Mouse (Mus musculus) kidney, postnatal 0 days (tissue): Measurements from ENCODE around the gene Proz. TPM values are rescaled to one million over a fixed set of nuclear protein-coding genes. Genes with fewer than 3 reads are reported as not detected.

Source experiments
- ATAC-seq: fragments of 200-750 bp; cut with Nextera tagmentation; replicated peaks from 2 replicates; pipeline ENCODE4 v1.8.0; 2017; ENCODE audit warnings: low read depth, moderate number of reproducible peaks, moderate TSS enrichment, moderate library complexity; ENCODE audit not compliant: low FRiP score
- DNase-seq: peaks from one replicate; pipeline ENCODE4 v3.0.0-alpha.2; 2016; ENCODE audit warnings: low spot score
- H3K27ac ChIP-seq: fragments of 300-500 bp; sonication (generic); 2 replicates; pipeline ENCODE4 v1.5.1; 2014; ENCODE audit warnings: mild to moderate bottlenecking
- H3K27me3 ChIP-seq: fragments of 300-500 bp; sonication (generic); 2 replicates; pipeline ENCODE4 v1.6.1; 2014; ENCODE audit warnings: low read length, mixed read lengths; ENCODE audit not compliant: insufficient read depth
- H3K36me3 ChIP-seq: fragments of 300-500 bp; sonication (generic); 2 replicates; pipeline ENCODE4 v1.6.1; 2014; ENCODE audit warnings: low read length, mixed read lengths; ENCODE audit not compliant: insufficient read depth
- H3K4me1 ChIP-seq: fragments of 300-500 bp; sonication (generic); replicated peaks from 2 replicates; pipeline ENCODE4 v1.6.1; 2014; ENCODE audit warnings: antibody characterized with exemption, low read length, mixed read lengths; ENCODE audit not compliant: insufficient read depth
- H3K4me2 ChIP-seq: fragments of 300-500 bp; sonication (generic); 2 replicates; pipeline ENCODE4 v1.6.1; 2014; ENCODE audit warnings: mild to moderate bottlenecking, low read length, moderate library complexity, mixed read lengths
- H3K4me3 ChIP-seq: fragments of 300-500 bp; sonication (generic); replicated peaks from 2 replicates; pipeline ENCODE4 v1.5.1; 2014; ENCODE audit warnings: low read depth, low read length
- H3K9ac ChIP-seq: fragments of 300-500 bp; sonication (generic); 2 replicates; pipeline ENCODE4 v1.6.1; 2014; ENCODE audit warnings: low read depth, low read length
- H3K9me3 ChIP-seq: fragments of 300-500 bp; sonication (generic); replicated peaks from 2 replicates; pipeline ENCODE4 v1.6.1; 2016; ENCODE audit warnings: low read length, inconsistent platforms, mixed read lengths
- CTCF ChIP-seq: IDR thresholded peaks from 2 replicates; pipeline ENCODE4 v1.5.1; 2016; ENCODE audit warnings: antibody characterized with exemption, low read depth, mild to moderate bottlenecking, moderate library complexity
- WGBS: fragments of 180-500 bp; shearing (Covaris S2); extraction: QIAGEN DNeasy Blood & Tissue Kit; methylation state at CpG from one replicate; pipeline ENCODE4 v1.1.7; 2014; 5-methylcytosine and 5-hydroxymethylcytosine counted together
- polyA plus RNA-seq: library from polyadenylated mRNA; unstranded; fragments of >200 nt; fragmentation: Nextera tagmentation; extraction: Ambion mirVana; gene quantifications from 2 replicates; pipeline ENCODE4 v1.2.1, GENCODE M21; 2015

Gene Proz
- 1.4 and 1.7 TPM in 2 replicates for polyA plus RNA-seq

DNA sequence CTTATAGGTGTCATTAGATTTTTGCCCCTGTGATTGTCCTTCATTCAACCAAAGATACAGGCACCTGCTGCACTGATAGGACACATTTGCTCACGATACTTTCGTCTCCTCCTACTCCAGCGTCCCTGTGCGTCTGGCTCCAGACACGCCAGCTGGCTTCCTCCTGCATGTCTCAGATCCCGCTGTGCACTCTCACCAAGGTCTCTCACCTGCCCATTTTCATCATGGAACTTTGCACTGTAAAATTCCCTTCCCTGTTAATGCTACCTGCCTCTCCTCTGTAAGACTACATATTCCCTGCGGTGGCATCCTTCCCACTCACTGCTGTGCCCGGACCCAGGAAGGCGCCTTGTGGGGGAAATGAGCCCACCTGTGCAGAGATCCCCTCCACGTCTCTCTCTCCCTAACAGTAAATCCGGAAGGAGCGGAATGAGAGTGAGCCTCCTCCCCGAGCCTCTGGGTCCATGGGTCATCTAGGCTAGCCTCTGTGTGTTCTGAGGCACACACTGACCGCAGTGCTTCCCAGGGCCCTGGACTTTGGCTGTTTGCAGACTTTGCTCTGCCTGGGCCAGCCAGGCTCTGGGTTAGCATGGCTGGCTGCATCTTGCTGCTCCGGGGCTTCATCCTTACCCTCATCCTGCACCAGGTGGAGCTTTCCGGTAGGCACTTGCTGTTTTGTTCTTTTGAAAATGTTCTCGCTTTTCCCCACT lies at the start of gene Proz:
Gene Proz, plus strand, starts transcription at position 474 of the 710 bp plus-strand sequence.
- ATAC-seq (peak; percentile 97), DNase-seq (peak; percentile 9)
- no peaks in the 10 kb centered on the region for H3K4me1 ChIP-seq
- H3K4me3 ChIP-seq = no peak within 1 kb of the TSS
- peak within 1 kb of the TSS; percentile 62 for H3K27ac ChIP-seq
- no peaks in the 10 kb centered on the region for H3K27me3 ChIP-seq
- no peaks in the 10 kb centered on the region for H3K9me3 ChIP-seq
- no peak within 1 kb of the TSS for H3K4me2 ChIP-seq
- TF ChIP-seq CTCF = peak; percentile 15; the same call in 1 of the 2 replicates
- H3K36me3 ChIP-seq = no peaks in the 10 kb centered on the region
- 67% methylated on average over 17 of the region's 17 CpGs for WGBS
- no peak within 1 kb of the TSS for H3K9ac ChIP-seq

DNA sequence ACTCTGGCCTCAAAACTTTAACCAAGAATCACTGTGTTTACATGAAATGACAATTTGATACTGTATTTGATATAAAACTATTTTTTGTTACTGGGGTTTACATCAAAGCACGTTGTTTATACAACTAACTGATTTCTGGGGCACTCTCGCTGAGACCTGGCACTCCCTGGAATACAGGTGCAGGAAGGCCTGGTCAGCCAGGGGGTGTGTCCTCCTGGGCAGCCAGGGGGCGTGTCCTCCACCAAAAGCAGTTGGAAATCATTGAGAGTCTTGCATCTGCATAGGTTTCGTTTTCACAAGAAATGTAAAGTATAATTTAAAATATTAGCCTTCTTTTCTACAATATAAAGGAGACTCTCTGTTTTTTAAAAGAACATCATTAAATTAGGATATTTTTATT lies 41.2 kb upstream of the Proz start:
- DNase-seq = no peak
- peaks cover 5% of the 10 kb centered on the region; the same call in 1 of the 2 replicates for H3K36me3 ChIP-seq
- H3K4me2 ChIP-seq = no peak overlapping the region
- 53% methylated on average over 4 of the region's 4 CpGs for WGBS
- no peak overlapping the region for H3K27ac ChIP-seq
- no peaks in the 10 kb centered on the region for H3K4me1 ChIP-seq
- peak; percentile 19; the same call in 1 of the 2 replicates for TF ChIP-seq CTCF
- no peak for ATAC-seq
- no peaks in the 10 kb centered on the region for H3K27me3 ChIP-seq
- no peak overlapping the region for H3K9ac ChIP-seq
- no peaks in the 10 kb centered on the region for H3K9me3 ChIP-seq
- no peak overlapping the region for H3K4me3 ChIP-seq

DNA sequence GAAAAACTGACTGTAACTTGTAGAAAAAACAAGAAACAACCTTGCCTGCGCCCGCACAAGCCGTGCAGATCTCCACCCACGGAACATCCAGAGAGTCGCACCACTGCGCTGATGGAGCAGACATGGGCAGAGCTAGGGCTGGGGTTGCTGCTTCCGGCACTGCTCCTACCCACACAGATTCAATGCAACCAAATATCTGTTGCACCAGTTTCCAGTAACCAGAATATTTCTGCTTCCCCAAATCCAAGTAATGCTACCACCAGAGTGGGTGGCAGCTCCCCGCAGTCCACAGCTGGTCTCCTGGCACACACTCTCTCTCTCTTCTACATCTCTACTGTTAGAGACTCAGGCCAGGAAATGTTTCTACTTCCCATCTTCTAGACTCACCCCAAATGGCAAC lies 38.9 kb upstream of the Proz start:
- Histone ChIP-seq H3K27ac (no peak overlapping the region), H3K27me3 (no peaks in the 10 kb centered on the region), H3K36me3 (peaks cover 5% of the 10 kb centered on the region; the same call in 1 of the 2 replicates), H3K9me3 (no peaks in the 10 kb centered on the region), H3K4me1 (no peaks in the 10 kb centered on the region), H3K9ac (no peak overlapping the region), H3K4me2 (no peak overlapping the region), H3K4me3 (no peak overlapping the region)
- ATAC-seq (no peak), DNase-seq (no peak)
- no peak for TF ChIP-seq CTCF
- whole genome bisulfite sequencing = 93% methylated on average over 8 of the region's 8 CpGs

DNA sequence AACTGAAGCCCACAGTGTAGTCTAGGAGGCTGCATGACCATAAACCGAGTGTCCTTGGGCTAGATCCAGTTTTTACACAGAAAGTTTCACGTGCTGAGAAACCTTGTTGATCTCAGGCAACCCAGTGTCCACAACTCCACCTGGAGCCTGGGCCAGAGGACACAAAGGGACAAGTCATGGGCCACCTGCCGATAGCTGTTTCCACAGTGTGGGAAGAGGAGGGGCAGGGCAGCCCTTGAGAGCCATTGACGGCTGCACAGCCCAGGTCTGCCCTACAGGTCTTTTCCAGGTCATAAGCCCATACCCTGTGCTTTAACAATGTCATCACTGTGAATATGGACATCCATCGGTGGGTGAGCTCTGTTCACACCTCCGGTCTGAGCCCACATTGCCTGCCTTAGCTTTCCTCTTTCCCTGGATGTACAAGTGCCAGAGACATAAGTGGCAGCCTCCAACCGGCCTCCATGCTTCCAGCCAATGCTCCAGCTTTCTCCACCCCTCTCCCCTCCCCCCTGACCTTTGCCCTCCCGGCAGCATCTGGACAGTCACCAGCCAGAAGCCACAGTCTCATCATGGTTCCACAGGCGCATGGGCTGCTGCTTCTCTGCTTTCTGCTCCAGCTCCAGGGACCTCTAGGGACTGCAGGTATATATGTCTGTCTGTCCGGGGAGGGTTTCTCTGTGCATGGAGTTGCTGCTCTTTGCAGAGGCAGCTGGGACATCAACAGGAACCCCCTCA lies 35.1 kb upstream of the Proz start, which contains the start of gene F7:
Gene F7, plus strand, starts transcription at position 548 of the 738 bp plus-strand sequence.
- H3K4me3 ChIP-seq = no peak within 1 kb of the TSS
- H3K9me3 ChIP-seq = no peaks in the 10 kb centered on the region
- H3K36me3 ChIP-seq = no peaks in the 10 kb centered on the region
- 57% methylated on average over 10 of the region's 10 CpGs for WGBS
- no peak within 1 kb of the TSS for H3K4me2 ChIP-seq
- H3K27me3 ChIP-seq = no peaks in the 10 kb centered on the region
- no peak for TF ChIP-seq CTCF
- H3K9ac ChIP-seq = no peak within 1 kb of the TSS
- H3K27ac ChIP-seq = no peak within 1 kb of the TSS
- DNase-seq (no peak), ATAC-seq (no peak)
- no peaks in the 10 kb centered on the region for H3K4me1 ChIP-seq

DNA sequence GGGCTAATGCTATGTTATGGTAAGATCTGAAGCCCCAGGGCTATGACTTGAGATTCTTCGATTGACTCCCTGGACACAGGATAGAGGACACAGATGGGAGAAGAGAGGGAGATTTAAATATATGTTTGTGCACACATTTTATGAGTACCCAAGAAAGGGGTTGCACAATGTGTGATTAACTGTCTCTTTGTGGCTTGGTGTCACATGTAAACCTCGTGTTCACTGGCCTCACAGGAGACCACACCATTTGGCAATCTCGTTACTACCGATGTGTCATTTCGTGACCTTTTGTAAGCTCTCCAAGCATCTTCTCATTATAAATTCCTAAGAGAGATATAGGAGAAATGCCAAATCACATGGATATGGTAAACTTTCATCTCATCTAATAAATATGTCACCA lies 33.1 kb upstream of the Proz start:
- no peak overlapping the region for H3K4me3 ChIP-seq
- H3K9ac ChIP-seq = no peak overlapping the region

DNA sequence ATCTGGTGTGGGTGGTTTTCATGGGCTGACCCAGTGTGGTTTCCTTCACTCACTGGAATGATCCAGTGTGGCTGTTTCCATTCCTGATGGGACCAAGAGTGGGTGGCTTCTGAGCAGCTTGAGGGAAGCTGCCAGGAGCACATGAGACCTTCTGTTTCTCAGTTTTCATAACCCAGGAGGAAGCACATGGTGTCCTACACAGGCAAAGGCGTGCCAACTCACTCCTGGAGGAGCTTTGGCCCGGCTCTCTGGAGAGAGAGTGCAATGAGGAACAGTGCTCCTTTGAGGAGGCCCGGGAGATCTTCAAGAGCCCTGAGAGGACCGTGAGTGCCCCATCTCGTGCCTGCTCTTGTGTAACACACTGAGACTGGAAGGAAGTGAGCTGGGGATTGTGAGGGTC lies 32.2 kb upstream of the Proz start:
- H3K9me3 ChIP-seq = no peaks in the 10 kb centered on the region
- H3K4me1 ChIP-seq = no peaks in the 10 kb centered on the region
- DNase-seq (no peak), ATAC-seq (no peak)
- no peaks in the 10 kb centered on the region for H3K27me3 ChIP-seq
- no peaks in the 10 kb centered on the region for H3K36me3 ChIP-seq
- H3K27ac ChIP-seq = no peak overlapping the region
- 68% methylated on average over 5 of the region's 5 CpGs for WGBS
- no peak overlapping the region for H3K9ac ChIP-seq
- no peak for TF ChIP-seq CTCF
- H3K4me3 ChIP-seq = no peak overlapping the region
- H3K4me2 ChIP-seq = no peak overlapping the region

More for the DNA sequence above, 33.1 kb upstream of the Proz start:
- H3K36me3 ChIP-seq = no peaks in the 10 kb centered on the region
- no peaks in the 10 kb centered on the region for H3K4me1 ChIP-seq
- DNase-seq = no peak
- H3K4me2 ChIP-seq = no peak overlapping the region
- no peaks in the 10 kb centered on the region for H3K9me3 ChIP-seq
- no peak for ATAC-seq
- no peak for TF ChIP-seq CTCF
- H3K27ac ChIP-seq = no peak overlapping the region
- no peaks in the 10 kb centered on the region for H3K27me3 ChIP-seq
- WGBS = 82% methylated on average over 5 of the region's 5 CpGs
